Mouse (Mus musculus) layer of hippocampus, postnatal 36 days (tissue): ENCODE results near the gene Olfr476. TPM values are rescaled to one million over a fixed set of nuclear protein-coding genes. Genes with fewer than 3 reads are reported as not detected.
"Not testable (repeated sequence)": the region's sequence is repeated elsewhere in the genome, so short reads cannot be mapped to it uniquely, and the experiment has no call there.

ENCODE experiments used
- DNase-seq, 2 experiments: peaks; one replicate each; pipeline ENCODE4 v3.0.0; 2022
- total RNA-seq, 2 experiments: library from RNA; stranded (reverse); gene quantifications; 2 replicates each; pipeline ENCODE4 v1.2.3; 2021

The Olfr476 gene
- total RNA-seq: not detected

GRCm38 (mm10) chr7:107964503-107964902 lies at the start of gene Olfr476:
Olfr476 (plus strand) TSS chr7:107964803.
- DNase-seq: no peak

- DNase-seq: no peak
Measured at GRCm38 (mm10) chr7:107930146-107930545, 34.5 kb upstream of the Olfr476 start, which contains the start of gene Olfr473. Olfr473 (plus strand) TSS chr7:107930446.

GRCm38 (mm10) chr7:107952539-107952938 lies 12.1 kb upstream of the Olfr476 start:
- DNase-seq: not testable (repeated sequence)

- DNase-seq: no peak
Measured at GRCm38 (mm10) chr7:107954343-107954742, 10.3 kb upstream of the Olfr476 start, which contains the start of gene Olfr474. Olfr474 (plus strand) TSS chr7:107954643.

- DNase-seq: no peak
Measured at GRCm38 (mm10) chr7:107986393-107986792, 21.8 kb downstream of the Olfr476 start, which contains the start of gene Olfr477. Olfr477 (plus strand) TSS chr7:107986693.

DNA sequence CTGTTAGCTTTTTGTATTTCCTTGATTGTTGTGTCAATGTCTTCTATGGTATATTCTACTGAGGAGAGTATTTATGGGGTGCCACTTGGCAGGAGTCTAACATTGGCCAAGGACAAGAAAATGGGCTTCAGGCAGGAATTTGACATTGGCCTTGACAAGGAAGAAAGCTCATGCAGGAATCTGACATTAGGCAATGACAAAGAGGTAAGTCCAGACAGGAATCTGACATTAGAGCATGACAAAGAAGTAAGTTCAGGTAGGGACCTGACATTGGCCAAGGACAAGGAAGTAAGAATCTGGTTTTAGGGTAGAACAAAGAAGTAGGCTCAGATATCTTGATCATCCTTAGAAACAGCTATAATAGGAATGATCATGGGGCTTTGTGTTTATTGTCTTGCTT lies 49.7 kb downstream of the Olfr476 start:
- DNase-seq: not testable (repeated sequence)

Other genes starting within 250 kb of the Olfr476 start
- not detected for gene Cyb5r2, start 206.8 kb upstream of the Olfr476 start, total RNA-seq
- gene Ovch2, start 163.6 kb upstream of the Olfr476 start, total RNA-seq: not detected
- not detected for gene Olfr467, start 152.5 kb upstream of the Olfr476 start, total RNA-seq
- not detected for gene Olfr469, start 139.3 kb upstream of the Olfr476 start, total RNA-seq
- gene Olfr470, start 117.3 kb upstream of the Olfr476 start, total RNA-seq: not detected
- not detected for gene Olfr472, start 66.9 kb upstream of the Olfr476 start, total RNA-seq
- gene Olfr473, start 34.4 kb upstream of the Olfr476 start, total RNA-seq: not detected
- not detected for gene Olfr474, start 10.2 kb upstream of the Olfr476 start, total RNA-seq
- not detected for gene Olfr477, start 21.9 kb downstream of the Olfr476 start, total RNA-seq
- not detected for gene Olfr478, start 69.2 kb downstream of the Olfr476 start, total RNA-seq
- not detected for gene Olfr479, start 85.9 kb downstream of the Olfr476 start, total RNA-seq
- not detected for gene Olfr480, start 102.5 kb downstream of the Olfr476 start, total RNA-seq
- not detected for gene Olfr481, start 115.1 kb downstream of the Olfr476 start, total RNA-seq
- gene Olfr482, start 132.8 kb downstream of the Olfr476 start, total RNA-seq: 1 to 10 TPM; 2.0 to 2.6 TPM
- gene Olfr483, start 136.0 kb downstream of the Olfr476 start, total RNA-seq: not detected
- gene Olfr484, start 162.6 kb downstream of the Olfr476 start, total RNA-seq: not detected
- not detected for gene Olfr485, start 195.1 kb downstream of the Olfr476 start, total RNA-seq
- not detected for gene Olfr486, start 207.9 kb downstream of the Olfr476 start, total RNA-seq
- gene Olfr487, start 249.8 kb downstream of the Olfr476 start, total RNA-seq: not detected